Mouse (Mus musculus) intestine, postnatal 0 days (tissue): ENCODE measurements at regions not wholly inside any gene's neighbourhood (a gene's known extent, or its start where the extent isn't known, plus 50 kb on each side); places are given as distances from the start of the nearest gene placed in this dataset.

Experiments used
- ATAC-seq: fragments of 200-750 bp; cut with Nextera tagmentation; 2 replicates; pipeline ENCODE4 v1.8.0; 2017; ENCODE audit warnings: mild to moderate bottlenecking, moderate TSS enrichment, moderate library complexity
- H3K27ac ChIP-seq: fragments of 300-500 bp; sonication (generic); 2 replicates; pipeline ENCODE4 v1.5.1; 2014; ENCODE audit warnings: mild to moderate bottlenecking, low read depth, low read length, moderate library complexity
- H3K27me3 ChIP-seq: fragments of 300-500 bp; sonication (generic); replicated peaks from 2 replicates; pipeline ENCODE4 v1.6.1; 2014; ENCODE audit warnings: low read length, mixed read lengths; ENCODE audit not compliant: control insufficient read depth, insufficient read depth
- H3K36me3 ChIP-seq: fragments of 300-500 bp; sonication (generic); 2 replicates; pipeline ENCODE4 v1.6.1; 2014; ENCODE audit warnings: mild to moderate bottlenecking, moderate library complexity; ENCODE audit not compliant: control insufficient read depth, insufficient read depth
- H3K4me1 ChIP-seq: fragments of 300-500 bp; sonication (generic); replicated peaks from 2 replicates; pipeline ENCODE4 v1.6.1; 2014; ENCODE audit warnings: antibody characterized with exemption, low read length, mixed read lengths; ENCODE audit not compliant: control insufficient read depth, insufficient read depth
- H3K4me2 ChIP-seq: fragments of 300-500 bp; sonication (generic); replicated peaks from 2 replicates; pipeline ENCODE4 v1.6.1; 2014; ENCODE audit warnings: low read depth, mild to moderate bottlenecking, moderate library complexity
- H3K4me3 ChIP-seq: fragments of 300-500 bp; sonication (generic); 2 replicates; pipeline ENCODE4 v1.5.1; 2014; ENCODE audit warnings: low read depth, low read length
- H3K9ac ChIP-seq: fragments of 300-500 bp; sonication (generic); 2 replicates; pipeline ENCODE4 v1.6.1; 2014; ENCODE audit warnings: mild to moderate bottlenecking, low read depth, low read length
- H3K9me3 ChIP-seq: fragments of 300-500 bp; sonication (generic); 2 replicates; pipeline ENCODE4 v1.6.1; 2016; ENCODE audit warnings: mixed run types; ENCODE audit not compliant: control insufficient read depth
- CTCF ChIP-seq: sonication (generic); IDR thresholded peaks from 2 replicates; pipeline ENCODE4 v1.5.1; 2016; ENCODE audit warnings: low read depth, mild to moderate bottlenecking, control low read depth, antibody characterized with exemption, moderate library complexity
- WGBS: fragments of 180-500 bp; shearing (Covaris S2); extraction: QIAGEN DNeasy Blood & Tissue Kit; methylation state at CpG from one replicate; pipeline ENCODE4 v1.1.7; 2014; 5-methylcytosine and 5-hydroxymethylcytosine counted together

- Histone ChIP-seq H3K9me3 (no peaks in the 10 kb centered on the region), H3K36me3 (no peaks in the 10 kb centered on the region), H3K9ac (no peak overlapping the region), H3K4me1 (no peaks in the 10 kb centered on the region), H3K4me2 (no peak overlapping the region), H3K27me3 (no peaks in the 10 kb centered on the region), H3K4me3 (no peak overlapping the region), H3K27ac (no peak overlapping the region)
- TF ChIP-seq CTCF = no peak
- no peak for ATAC-seq
- 87% methylated on average over 9 of the region's 9 CpGs for WGBS
These were observed 154.4 kb downstream of the Snx19 start for GRCm38 (mm10) chr9:30581271-30581821.

- Histone ChIP-seq H3K9me3 (no peaks in the 10 kb centered on the region), H3K36me3 (no peaks in the 10 kb centered on the region), H3K4me2 (no peak overlapping the region), H3K27ac (no peak overlapping the region), H3K27me3 (no peaks in the 10 kb centered on the region), H3K9ac (no peak overlapping the region), H3K4me3 (no peak overlapping the region), H3K4me1 (no peaks in the 10 kb centered on the region)
- ATAC-seq = no peak
- TF ChIP-seq CTCF = no peak
- 55% methylated on average over 6 of the region's 6 CpGs for WGBS
These were observed 153.6 kb downstream of the Snx19 start for GRCm38 (mm10) chr9:30580500-30580899.

DNA sequence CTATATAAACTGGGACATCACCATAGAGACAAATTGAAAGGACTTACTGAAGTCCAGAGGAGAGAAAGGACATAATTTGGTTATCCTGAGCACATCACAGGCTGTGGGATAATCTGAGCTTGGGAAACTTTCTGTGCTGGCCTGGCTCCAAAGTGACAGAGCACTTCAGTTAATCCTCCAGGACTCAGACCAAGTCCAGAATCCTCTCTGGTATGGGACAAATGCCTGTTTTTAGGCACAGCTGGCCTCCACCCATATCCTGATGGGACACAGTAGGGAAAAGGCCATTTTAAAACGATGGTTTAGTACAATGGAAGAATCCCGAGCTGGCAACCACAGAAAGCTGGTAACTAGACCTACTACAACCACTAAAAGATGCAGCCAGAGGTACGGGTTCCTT is 151.3 kb downstream of the Snx19 start:
- no peaks in the 10 kb centered on the region for H3K4me1 ChIP-seq
- no peaks in the 10 kb centered on the region for H3K36me3 ChIP-seq
- no peaks in the 10 kb centered on the region for H3K27me3 ChIP-seq
- WGBS = 64% methylated on average over 3 of the region's 3 CpGs
- no peak for ATAC-seq
- H3K9ac ChIP-seq = no peak overlapping the region
- no peak overlapping the region for H3K4me3 ChIP-seq
- no peak overlapping the region for H3K27ac ChIP-seq
- no peak for TF ChIP-seq CTCF
- no peaks in the 10 kb centered on the region for H3K9me3 ChIP-seq
- H3K4me2 ChIP-seq = no peak overlapping the region

- Histone ChIP-seq H3K9me3 (no peaks in the 10 kb centered on the region), H3K4me2 (no peak overlapping the region)
- 64% methylated on average over 4 of the region's 4 CpGs for WGBS
These were observed 150.3 kb downstream of the Snx19 start for GRCm38 (mm10) chr9:30577243-30577642.

DNA sequence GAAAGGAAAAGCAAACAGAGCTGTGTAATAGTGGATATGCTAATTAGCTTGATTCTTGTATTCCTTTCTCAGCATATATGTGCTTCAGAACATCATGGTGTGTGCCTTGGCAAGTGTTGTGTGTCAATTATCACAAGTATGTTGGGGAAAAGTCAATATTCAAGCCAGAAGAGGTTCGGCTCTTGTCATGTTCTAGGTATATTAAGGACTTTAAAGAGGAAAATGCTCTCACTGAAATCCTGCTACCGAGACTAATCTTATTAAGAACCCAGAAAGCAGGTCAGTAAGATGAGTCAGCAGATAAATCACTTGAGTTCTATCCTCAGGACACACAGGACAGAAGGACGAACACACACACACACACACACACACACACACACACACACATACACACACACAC is 148.6 kb downstream of the Snx19 start:
- H3K4me1 ChIP-seq = no peaks in the 10 kb centered on the region
- no peak overlapping the region for H3K27ac ChIP-seq
- no peaks in the 10 kb centered on the region for H3K9me3 ChIP-seq
- no peak overlapping the region for H3K4me3 ChIP-seq
- H3K27me3 ChIP-seq = no peaks in the 10 kb centered on the region
- H3K9ac ChIP-seq = no peak overlapping the region
- H3K36me3 ChIP-seq = no peaks in the 10 kb centered on the region
- no peak overlapping the region for H3K4me2 ChIP-seq
- WGBS = 81% methylated on average over 3 of the region's 3 CpGs
- no peak for ATAC-seq
- no peak for TF ChIP-seq CTCF

More at GRCm38 (mm10) chr9:30577243-30577642, 150.3 kb downstream of the Snx19 start:
- TF ChIP-seq CTCF = no peak
- Histone ChIP-seq H3K4me3 (no peak overlapping the region), H3K27me3 (no peaks in the 10 kb centered on the region), H3K4me1 (no peaks in the 10 kb centered on the region), H3K36me3 (no peaks in the 10 kb centered on the region), H3K9ac (no peak overlapping the region), H3K27ac (no peak overlapping the region)
- ATAC-seq = no peak

GRCm38 (mm10) chr9:30573294-30573693 is 146.4 kb downstream of the Snx19 start:
- Histone ChIP-seq H3K27me3 (no peaks in the 10 kb centered on the region), H3K4me3 (no peak overlapping the region), H3K4me2 (no peak overlapping the region), H3K9me3 (no peaks in the 10 kb centered on the region), H3K27ac (no peak overlapping the region), H3K36me3 (no peaks in the 10 kb centered on the region), H3K9ac (no peak overlapping the region), H3K4me1 (no peaks in the 10 kb centered on the region)
- no peak for ATAC-seq
- 63% methylated on average over 1 of the region's 1 CpGs for WGBS
- TF ChIP-seq CTCF = no peak

DNA sequence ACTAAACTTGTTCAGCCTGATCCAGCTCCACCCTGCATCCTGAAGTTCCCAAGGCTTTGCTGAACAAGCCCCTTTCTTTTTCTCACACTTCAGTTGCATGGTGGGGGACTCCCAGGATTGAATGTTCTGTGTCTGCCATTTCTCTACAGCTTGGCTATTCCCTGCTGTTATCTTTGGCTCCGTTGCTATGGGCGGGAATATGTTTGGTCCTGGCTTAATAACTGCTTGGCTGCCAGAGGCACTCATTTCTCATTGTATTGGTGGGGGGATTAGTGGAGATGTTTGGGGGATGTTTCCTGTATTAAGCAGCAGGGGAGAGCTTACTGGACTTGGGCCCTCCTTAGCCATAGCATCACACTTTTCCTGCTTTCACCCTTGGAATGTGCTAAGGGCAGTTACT is 144.1 kb downstream of the Snx19 start:
- Histone ChIP-seq H3K27ac (no peak overlapping the region), H3K4me3 (no peak overlapping the region), H3K27me3 (no peaks in the 10 kb centered on the region), H3K4me1 (no peaks in the 10 kb centered on the region), H3K9ac (no peak overlapping the region), H3K36me3 (no peaks in the 10 kb centered on the region), H3K9me3 (no peaks in the 10 kb centered on the region), H3K4me2 (no peak overlapping the region)
- TF ChIP-seq CTCF = no peak
- 20% methylated on average over 2 of the region's 2 CpGs for WGBS
- ATAC-seq = no peak
